ENCODE assay signal across 8 mouse cellular contexts in the genomic region with DNA sequence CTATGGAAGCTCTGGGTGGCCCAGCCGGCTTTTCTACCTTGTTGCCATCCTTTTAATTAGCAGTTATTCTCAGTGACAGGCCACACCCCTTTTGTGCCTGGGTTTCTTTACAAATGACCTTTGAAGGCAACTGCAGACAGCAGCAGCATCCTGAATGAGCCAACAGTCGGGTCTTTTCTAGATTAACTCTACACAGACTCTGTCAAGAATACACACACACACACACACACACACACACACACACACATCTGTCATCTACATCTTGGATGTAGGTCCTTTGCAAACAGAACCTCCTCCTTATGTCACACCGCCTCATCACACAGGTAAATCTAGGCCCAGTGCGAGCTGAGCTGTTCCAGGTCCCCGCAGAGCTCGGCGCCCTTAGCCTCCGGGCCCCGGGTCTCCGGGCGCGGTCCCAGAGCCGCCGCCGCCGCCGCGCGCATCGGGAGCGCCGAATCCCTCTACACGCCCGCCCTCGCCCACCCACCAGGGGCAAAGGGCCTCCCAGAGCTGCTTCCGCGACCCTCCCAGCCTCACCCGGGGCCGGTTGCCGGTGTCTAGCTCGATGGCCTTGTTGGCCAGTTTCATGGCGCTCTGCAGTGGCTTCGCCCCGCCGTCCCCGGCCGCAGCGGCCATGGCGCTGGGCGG. TPM values are rescaled to one million over a fixed set of nuclear protein-coding genes. Genes with fewer than 3 reads are reported as not detected.
DNase-seq lines count a peak whose midpoint lies in the region; ATAC-seq and TF ChIP-seq lines count a peak whose summit lies in the region.

No protein-coding gene starts in this region.

- DNase-seq in gastrocnemius, adult 2 months = no peak
- DNase-seq in gastrocnemius, adult 8-10 months (ENCODE audit: low spot score in 2 of 2) = no peak
- peak; percentile 33 for DNase-seq in embryo, embryonic 11 days
- peak; percentile 46 for DNase-seq in kidney, adult 9 months
- no peak for DNase-seq in midbrain, embryonic 14.5 days
- DNase-seq in right cerebral cortex, adult 18-20 months = no peak
- no peak for DNase-seq in thymus, postnatal 14 days

- ATAC-seq in midbrain, embryonic 14.5 days (ENCODE audit: low FRiP score, low TSS enrichment) = 0 out of 2 replicates have a peak, but pooled peaks have one; percentile 19

- peaks cover 9% of the 10 kb centered on the region for H3K36me3 ChIP-seq in C2C12 (ENCODE audit: control insufficient read depth, insufficient read depth)
- H3K36me3 ChIP-seq in midbrain, embryonic 14.5 days (ENCODE audit: control insufficient read depth, insufficient read depth, low read length) = peaks cover 54% of the 10 kb centered on the region

- no peak for TF ChIP-seq CTCF in gastrocnemius, adult 2 months (IDR thresholded peaks at IDR 0.05)
- TF ChIP-seq CTCF in C2C12 (IDR thresholded peaks at IDR 0.05; ENCODE audit: control insufficient read depth, insufficient read depth, insufficient read length) = no peak

- H3ac ChIP-seq in C2C12 (ENCODE audit: control insufficient read depth, insufficient read length, low read depth) = peak overlapping the region; percentile 99

- peaks cover 20% of the 10 kb centered on the region for H3K4me1 ChIP-seq in midbrain, embryonic 14.5 days (ENCODE audit: control insufficient read depth, insufficient read depth, low read length)

- peak overlapping the region; percentile 85 for H3K4me3 ChIP-seq in gastrocnemius, adult 2 months
- H3K4me3 ChIP-seq in C2C12 (ENCODE audit: insufficient read depth, poor library complexity, severe bottlenecking) = peak overlapping the region; percentile 84
- peak overlapping the region; percentile 94 for H3K4me3 ChIP-seq in midbrain, embryonic 14.5 days (replicated peaks; ENCODE audit: low read depth, low read length)

- peak overlapping the region; percentile 99 for H3K9ac ChIP-seq in midbrain, embryonic 14.5 days (replicated peaks; ENCODE audit: low read length)

- peaks cover 6% of the 10 kb centered on the region for H3K79me3 ChIP-seq in C2C12 (ENCODE audit: low read depth)

- peak overlapping the region; percentile 95 for H3K27ac ChIP-seq in gastrocnemius, adult 2 months
- peak overlapping the region; percentile 91 for H3K27ac ChIP-seq in midbrain, embryonic 14.5 days (replicated peaks; ENCODE audit: low read depth, low read length)

- H3K4me2 ChIP-seq in midbrain, embryonic 14.5 days (ENCODE audit: low read length) = peak overlapping the region; percentile 85

- no peaks in the 10 kb centered on the region for H3K9me3 ChIP-seq in midbrain, embryonic 14.5 days (ENCODE audit: control insufficient read depth, low read length)

- under 1% methylated on average over 40 of the region's 40 CpGs for WGBS in midbrain, embryonic 14.5 days

- intact Hi-C loops in gastrocnemius, adult 2 months (cut with DNase I) = no loop called here

- H3K79me2 ChIP-seq in C2C12 (ENCODE audit: control insufficient read depth, insufficient read depth) = peaks cover 34% of the 10 kb centered on the region

- H3K27me3 ChIP-seq in C2C12 (ENCODE audit: control insufficient read depth, insufficient read depth, insufficient read length) = no peaks in the 10 kb centered on the region
- H3K27me3 ChIP-seq in midbrain, embryonic 14.5 days (ENCODE audit: control insufficient read depth, insufficient read depth, low read length) = no peaks in the 10 kb centered on the region

TF ChIP-seq in C2C12, 6 proteins besides CTCF, POLR2A, EP300 and RAD21:
- TF ChIP-seq USF1 (IDR thresholded peaks at IDR 0.05; ENCODE audit: low read depth) (no peak), FOSL1 (IDR thresholded peaks at IDR 0.05; ENCODE audit: insufficient read depth, low read length, poor library complexity, severe bottlenecking) (no peak), MYOD1 (IDR thresholded peaks at IDR 0.05; ENCODE audit: control insufficient read depth, insufficient read length, low read depth) (no peak), MAX (IDR thresholded peaks at IDR 0.05) (no peak), CEBPB (IDR thresholded peaks at IDR 0.05; ENCODE audit: low read depth) (no peak), MYOG (IDR thresholded peaks at IDR 0.05; ENCODE audit: control insufficient read depth, extremely low read depth, insufficient read length) (no peak)
TF ChIP-seq in C2C12: peak in this region for 0.

RNA-seq across cellular contexts. Expression of gene Zfp276, which starts 0.4 kb away (rescaled TPM):
- total RNA-seq in gastrocnemius, adult 2 months (2021) = 1 to 10 TPM; 5.2 to 8.1 TPM
- total RNA-seq in gastrocnemius, adult 8-10 months (2022) = 1 to 10 TPM; 3.8 to 8.4 (median 5.4) TPM
- 10.6 TPM for polyA plus RNA-seq in C2C12 (2012; fragmentation: generic; extraction: Trizol)
- polyA plus RNA-seq in midbrain, embryonic 14.5 days (2014; fragmentation: Nextera tagmentation; extraction: Ambion mirVana) = 20.0 and 22.2 TPM in 2 replicates

RNA-seq across cellular contexts. Expression of gene Vps9d1, which starts 0.6 kb away (rescaled TPM):
- 10 to 100 TPM; 17.7 to 18.3 TPM for total RNA-seq in gastrocnemius, adult 2 months (2021)
- 10 to 100 TPM; 13.7 to 22.6 (median 21.7) TPM for total RNA-seq in gastrocnemius, adult 8-10 months (2022)
- polyA plus RNA-seq in C2C12 (2012; fragmentation: generic; extraction: Trizol) = 8.5 TPM
- polyA plus RNA-seq in midbrain, embryonic 14.5 days (2014; fragmentation: Nextera tagmentation; extraction: Ambion mirVana) = 54.0 and 59.0 TPM in 2 replicates

RNA-seq across cellular contexts. Expression of gene Spata2l, which starts 17.5 kb away (rescaled TPM):
- 1 to 10 TPM; 1.5 to 2.3 TPM for total RNA-seq in gastrocnemius, adult 2 months (2021)
- 1 to 10 TPM in 3 of 4 experiments, under 1 TPM in 1; 0.97 to 1.8 (median 1.3) TPM for total RNA-seq in gastrocnemius, adult 8-10 months (2022)
- 0.89 TPM for polyA plus RNA-seq in C2C12 (2012; fragmentation: generic; extraction: Trizol)
- polyA plus RNA-seq in midbrain, embryonic 14.5 days (2014; fragmentation: Nextera tagmentation; extraction: Ambion mirVana) = 4.4 and 5.1 TPM in 2 replicates

RNA-seq across cellular contexts. Expression of gene Cdk10, which starts 28.9 kb away (rescaled TPM):
- total RNA-seq in gastrocnemius, adult 2 months (2021) = 10 to 100 TPM; 13.0 to 15.2 TPM
- 10 to 100 TPM in 3 of 4 experiments, 1 to 10 TPM in 1; 9.7 to 14.3 (median 12.0) TPM for total RNA-seq in gastrocnemius, adult 8-10 months (2022)
- polyA plus RNA-seq in C2C12 (2012; fragmentation: generic; extraction: Trizol) = 23.8 TPM
- polyA plus RNA-seq in midbrain, embryonic 14.5 days (2014; fragmentation: Nextera tagmentation; extraction: Ambion mirVana) = 53.9 and 62.6 TPM in 2 replicates

RNA-seq across cellular contexts. Expression of gene Spata33, which starts 40.9 kb away (rescaled TPM):
- 1 to 10 TPM; 1.2 to 1.8 TPM for total RNA-seq in gastrocnemius, adult 2 months (2021)
- 1 to 10 TPM in 1 of 4 experiments, under 1 TPM in 3; 0.12 to 1.6 (median 0.58) TPM for total RNA-seq in gastrocnemius, adult 8-10 months (2022)
- polyA plus RNA-seq in C2C12 (2012; fragmentation: generic; extraction: Trizol) = 1.1 TPM
- polyA plus RNA-seq in midbrain, embryonic 14.5 days (2014; fragmentation: Nextera tagmentation; extraction: Ambion mirVana) = 5.3 and 6.9 TPM in 2 replicates

Comparison
In these comparisons a context has a peak if more than half of its experiments do, and no peak if none do; other contexts are left out.
1. DNase-seq: peak in embryo, embryonic 11 days (single experiment) and kidney, adult 9 months (single experiment); none in gastrocnemius, adult 2 months (single experiment), gastrocnemius, adult 8-10 months (0 of 2), midbrain, embryonic 14.5 days (single experiment), right cerebral cortex, adult 18-20 months (single experiment) and thymus, postnatal 14 days (single experiment).
2. Peak in every context shown above with its lines, with median percentiles within 50 percentile points of each other: H3K4me3 ChIP-seq.